Mouse (Mus musculus): ENCODE measurements around the gene Hao1.

DNA sequence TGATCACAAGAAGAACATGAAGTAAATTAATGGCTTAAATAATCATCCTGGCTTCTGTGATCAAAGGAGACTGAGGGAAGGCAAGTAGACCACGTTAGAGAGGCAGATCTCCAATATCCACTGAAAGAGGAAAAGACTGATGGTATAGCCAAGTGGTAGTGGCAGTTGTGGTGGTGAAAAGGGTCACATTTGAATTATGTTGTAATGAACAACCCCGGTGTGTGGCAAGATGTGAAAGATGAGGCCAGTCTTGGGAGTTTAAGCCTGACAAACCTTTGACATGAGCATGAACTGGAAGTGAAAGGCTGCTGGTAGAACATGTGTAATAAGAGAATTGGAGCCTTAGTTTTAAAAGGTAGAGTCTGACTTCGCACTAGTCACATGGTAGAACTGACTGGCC is 54.4 kb downstream of the Hao1 start:
- no peak for TF ChIP-seq POLR2A (IDR thresholded peaks at IDR 0.05; ENCODE audit: borderline replicate concordance, extremely low read depth, insufficient read depth, insufficient read length, poor library complexity, severe bottlenecking)
- no peak for TF ChIP-seq CTCF (IDR thresholded peaks at IDR 0.05; ENCODE audit: borderline replicate concordance, extremely low read depth, insufficient read depth, insufficient read length)

All from brain, embryonic 14.5 days (tissue).